Mouse (Mus musculus): ENCODE data around the gene BC051142.
"Not testable (repeated sequence)": the region's sequence is repeated elsewhere in the genome, so short reads cannot be mapped to it uniquely, and the experiment has no call there.

Gene BC051142

GRCm38 (mm10) chr17:34398058-34398710 is 436 bp upstream of the BC051142 start:
- peak; percentile 77 for DNase-seq (ENCODE audit: low read depth)

- no peak for DNase-seq (ENCODE audit: low read depth)
These were observed 735 bp downstream of the BC051142 start for GRCm38 (mm10) chr17:34399394-34399715.

- DNase-seq (ENCODE audit: low read depth), result peak; percentile 69
These were observed 12.5 kb downstream of the BC051142 start for GRCm38 (mm10) chr17:34411117-34411516.

GRCm38 (mm10) chr17:34420014-34420413 is 21.4 kb downstream of the BC051142 start:
- DNase-seq (ENCODE audit: low read depth), result peak; percentile 11

- DNase-seq (ENCODE audit: low read depth), result no peak
These were observed 29.0 kb downstream of the BC051142 start for GRCm38 (mm10) chr17:34427597-34427996.

- DNase-seq (ENCODE audit: low read depth), result peak; percentile 36
These were observed 38.5 kb downstream of the BC051142 start for GRCm38 (mm10) chr17:34437120-34437519.

- peak; percentile 25 for DNase-seq (ENCODE audit: low read depth)
These were observed 39.0 kb downstream of the BC051142 start for GRCm38 (mm10) chr17:34437606-34438005.

GRCm38 (mm10) chr17:34438588-34438987 is 40.0 kb downstream of the BC051142 start:
- DNase-seq (ENCODE audit: low read depth), result peak; percentile 4

GRCm38 (mm10) chr17:34439795-34440194 is 41.2 kb downstream of the BC051142 start:
- DNase-seq (ENCODE audit: low read depth), result peak; percentile 72

- DNase-seq (ENCODE audit: low read depth), result no peak
These were observed 43.4 kb downstream of the BC051142 start for GRCm38 (mm10) chr17:34441990-34442389.

GRCm38 (mm10) chr17:34448473-34449041 is 49.9 kb downstream of the BC051142 start:
- no peak for DNase-seq (ENCODE audit: low read depth)

GRCm38 (mm10) chr17:34457668-34458067 is 59.0 kb downstream of the BC051142 start:
- DNase-seq (ENCODE audit: low read depth), result no peak

GRCm38 (mm10) chr17:34459255-34459654 is 60.6 kb downstream of the BC051142 start:
- DNase-seq (ENCODE audit: low read depth), result no peak

- DNase-seq (ENCODE audit: low read depth), result not testable (repeated sequence)
These were observed 67.3 kb downstream of the BC051142 start for GRCm38 (mm10) chr17:34465906-34466305.

GRCm38 (mm10) chr17:34470491-34470890 is 71.9 kb downstream of the BC051142 start:
- peak; percentile 29 for DNase-seq (ENCODE audit: low read depth)

- no peak for DNase-seq (ENCODE audit: low read depth)
These were observed 76.4 kb downstream of the BC051142 start for GRCm38 (mm10) chr17:34475060-34475459.

- DNase-seq (ENCODE audit: low read depth), result no peak
These were observed 77.8 kb downstream of the BC051142 start for GRCm38 (mm10) chr17:34476427-34476826.

- not testable (repeated sequence) for DNase-seq (ENCODE audit: low read depth)
These were observed 78.8 kb downstream of the BC051142 start, which contains the start of gene Btnl4 for GRCm38 (mm10) chr17:34477238-34478013. Btnl4 (minus strand) TSS chr17:34477318.

GRCm38 (mm10) chr17:34492796-34493195 is 94.2 kb downstream of the BC051142 start:
- DNase-seq (ENCODE audit: low read depth), result no peak

GRCm38 (mm10) chr17:34495156-34495555 is 96.5 kb downstream of the BC051142 start:
- not testable (repeated sequence) for DNase-seq (ENCODE audit: low read depth)

- no peak for DNase-seq (ENCODE audit: low read depth)
These were observed 97.9 kb downstream of the BC051142 start for GRCm38 (mm10) chr17:34496539-34496938.

- DNase-seq (ENCODE audit: low read depth), result not testable (repeated sequence)
These were observed 98.7 kb downstream of the BC051142 start for GRCm38 (mm10) chr17:34497319-34497718.

GRCm38 (mm10) chr17:34497726-34498125 is 99.1 kb downstream of the BC051142 start:
- not testable (repeated sequence) for DNase-seq (ENCODE audit: low read depth)
